Mouse (Mus musculus): ENCODE measurements around the gene Cacnb4. TPM values are rescaled to one million over a fixed set of nuclear protein-coding genes. Genes with fewer than 3 reads are reported as not detected.

The Cacnb4 gene
- polyA plus RNA-seq, 1 experiment from 2014 or later = 1.1 TPM

DNA sequence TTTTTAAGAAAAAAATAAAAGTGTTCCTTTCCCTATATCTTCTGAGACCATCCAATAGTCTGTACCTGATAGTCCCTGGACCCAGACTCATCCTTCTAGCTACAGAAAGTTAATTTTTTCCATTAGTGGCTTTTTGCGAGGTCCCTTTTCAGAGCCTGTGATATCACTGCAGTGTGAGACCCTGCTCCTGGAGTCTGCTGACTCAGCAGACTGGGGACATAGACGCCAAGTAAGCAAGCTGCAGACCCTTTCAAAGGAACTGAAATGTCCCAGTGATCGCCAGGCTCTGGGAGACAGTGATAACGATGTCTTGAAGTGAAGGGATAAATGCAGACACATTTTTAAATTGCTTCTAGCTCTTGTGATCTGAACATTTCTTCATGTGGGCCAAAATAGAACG, 230.0 kb downstream of the Cacnb4 start:
- Histone ChIP-seq H3K36me3 (ENCODE audit: inconsistent target) (no peaks in the 10 kb centered on the region), H3K27ac (no peak overlapping the region), H3K79me2 (ENCODE audit: inconsistent target) (no peaks in the 10 kb centered on the region), H3K4me3 (ENCODE audit: inconsistent target) (no peak overlapping the region)
- WGBS (ENCODE audit: missing documents) = 96% methylated on average over 5 of the region's 5 CpGs

DNA sequence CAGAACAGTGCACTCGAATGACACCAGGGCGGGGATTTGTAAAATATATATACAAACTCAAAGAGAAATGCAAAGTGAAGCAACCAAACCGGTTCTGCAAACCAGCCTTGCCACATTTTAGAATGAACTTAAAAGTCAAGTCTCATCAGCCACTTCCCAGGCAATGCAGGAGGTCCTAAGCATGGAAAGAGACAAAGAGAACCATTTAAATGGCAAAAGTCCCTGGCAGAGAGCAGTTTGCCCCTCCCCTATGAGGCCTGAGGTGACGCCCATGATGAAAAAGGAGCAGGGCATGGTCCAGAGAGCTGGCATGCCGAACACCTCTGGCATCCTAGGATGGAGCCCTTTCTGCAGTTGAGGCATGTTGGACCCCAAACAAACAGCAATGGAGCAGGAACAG, 234.5 kb downstream of the Cacnb4 start:
- Histone ChIP-seq H3K79me2 (ENCODE audit: inconsistent target) (no peaks in the 10 kb centered on the region), H3K36me3 (ENCODE audit: inconsistent target) (no peaks in the 10 kb centered on the region), H3K27ac (no peak overlapping the region), H3K4me3 (ENCODE audit: inconsistent target) (no peak overlapping the region)
- WGBS (ENCODE audit: missing documents) = 94% methylated on average over 5 of the region's 5 CpGs

- no peaks in the 10 kb centered on the region for H3K36me3 ChIP-seq (ENCODE audit: inconsistent target)
- WGBS (ENCODE audit: missing documents) = 88% methylated on average over 4 of the region's 4 CpGs
- no peak overlapping the region for H3K27ac ChIP-seq
- no peak overlapping the region for H3K4me3 ChIP-seq (ENCODE audit: inconsistent target)
- H3K79me2 ChIP-seq (ENCODE audit: inconsistent target) = no peaks in the 10 kb centered on the region
These were observed 236.1 kb downstream of the Cacnb4 start for GRCm38 (mm10) chr2:52440420-52441015.

GRCm38 (mm10) chr2:52438437-52438836, 238.2 kb downstream of the Cacnb4 start:
- no peak overlapping the region for H3K4me3 ChIP-seq (ENCODE audit: inconsistent target)
- H3K79me2 ChIP-seq (ENCODE audit: inconsistent target) = no peaks in the 10 kb centered on the region
- H3K27ac ChIP-seq = no peak overlapping the region
- H3K36me3 ChIP-seq (ENCODE audit: inconsistent target) = no peaks in the 10 kb centered on the region
- WGBS (ENCODE audit: missing documents) = 92% methylated on average over 4 of the region's 4 CpGs

DNA sequence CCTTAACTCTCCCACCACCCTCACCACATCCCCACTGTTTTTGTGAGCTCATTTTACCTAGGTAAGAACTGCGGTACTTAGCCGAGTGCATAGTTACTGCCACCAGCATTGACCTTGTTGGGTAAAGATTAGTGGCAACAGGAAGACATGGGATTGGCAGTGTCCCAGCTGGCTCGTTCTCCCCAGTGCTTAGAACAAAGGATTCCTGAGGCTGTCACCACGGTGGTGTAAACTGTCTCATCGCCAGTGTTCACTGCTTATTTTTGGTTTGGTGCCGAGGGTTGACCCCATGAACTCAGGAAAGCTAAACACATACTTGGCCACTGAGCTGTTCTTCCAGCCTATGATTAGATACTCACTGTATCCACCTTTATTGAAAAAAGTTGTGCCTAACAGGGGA, 238.6 kb downstream of the Cacnb4 start:
- no peak overlapping the region for H3K27ac ChIP-seq
- H3K36me3 ChIP-seq (ENCODE audit: inconsistent target) = no peaks in the 10 kb centered on the region
- no peaks in the 10 kb centered on the region for H3K79me2 ChIP-seq (ENCODE audit: inconsistent target)
- WGBS (ENCODE audit: missing documents) = 20% methylated on average over 6 of the region's 6 CpGs
- no peak overlapping the region for H3K4me3 ChIP-seq (ENCODE audit: inconsistent target)

GRCm38 (mm10) chr2:52435919-52436632, 240.6 kb downstream of the Cacnb4 start:
- Histone ChIP-seq H3K36me3 (ENCODE audit: inconsistent target) (no peaks in the 10 kb centered on the region), H3K79me2 (ENCODE audit: inconsistent target) (no peaks in the 10 kb centered on the region), H3K27ac (no peak overlapping the region), H3K4me3 (ENCODE audit: inconsistent target) (no peak overlapping the region)
- 93% methylated on average over 14 of the region's 14 CpGs for WGBS (ENCODE audit: missing documents)

- WGBS (ENCODE audit: missing documents) = 92% methylated on average over 6 of the region's 7 CpGs
- no peak overlapping the region for H3K27ac ChIP-seq
- H3K36me3 ChIP-seq (ENCODE audit: inconsistent target) = no peaks in the 10 kb centered on the region
- no peaks in the 10 kb centered on the region for H3K79me2 ChIP-seq (ENCODE audit: inconsistent target)
- no peak overlapping the region for H3K4me3 ChIP-seq (ENCODE audit: inconsistent target)
These were observed 243.3 kb downstream of the Cacnb4 start for GRCm38 (mm10) chr2:52433365-52433764.

DNA sequence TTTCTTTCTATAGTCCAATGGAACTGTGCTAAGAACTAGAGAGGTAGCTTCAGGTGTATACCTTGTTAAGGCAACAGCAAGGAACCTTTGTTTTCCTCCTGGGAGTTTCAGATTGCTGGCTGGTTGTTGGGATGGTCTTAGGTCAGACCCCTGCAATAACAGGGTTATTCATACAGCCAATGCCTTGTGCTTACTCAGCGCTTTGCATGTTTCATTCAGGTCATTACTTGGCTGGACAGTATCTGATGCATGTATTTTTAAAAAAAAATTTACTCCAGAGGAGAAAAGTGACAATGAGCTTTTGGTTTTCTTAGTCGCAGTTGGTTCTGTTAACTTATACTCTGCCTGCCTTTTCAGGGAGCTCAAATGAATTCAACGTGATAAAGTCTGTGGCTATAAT, 249.2 kb downstream of the Cacnb4 start:
- 92% methylated on average over 2 of the region's 3 CpGs for WGBS (ENCODE audit: missing documents)
- Histone ChIP-seq H3K79me2 (ENCODE audit: inconsistent target) (peaks cover 21% of the 10 kb centered on the region), H3K36me3 (ENCODE audit: inconsistent target) (no peaks in the 10 kb centered on the region), H3K4me3 (ENCODE audit: inconsistent target) (no peak overlapping the region), H3K27ac (no peak overlapping the region)

GRCm38 (mm10) chr2:52426041-52426440, 250.6 kb downstream of the Cacnb4 start:
- WGBS (ENCODE audit: missing documents) = 93% methylated on average over 3 of the region's 3 CpGs
- no peak overlapping the region for H3K4me3 ChIP-seq (ENCODE audit: inconsistent target)
- H3K36me3 ChIP-seq (ENCODE audit: inconsistent target) = no peaks in the 10 kb centered on the region
- H3K79me2 ChIP-seq (ENCODE audit: inconsistent target) = peaks cover 34% of the 10 kb centered on the region
- H3K27ac ChIP-seq = no peak overlapping the region

DNA sequence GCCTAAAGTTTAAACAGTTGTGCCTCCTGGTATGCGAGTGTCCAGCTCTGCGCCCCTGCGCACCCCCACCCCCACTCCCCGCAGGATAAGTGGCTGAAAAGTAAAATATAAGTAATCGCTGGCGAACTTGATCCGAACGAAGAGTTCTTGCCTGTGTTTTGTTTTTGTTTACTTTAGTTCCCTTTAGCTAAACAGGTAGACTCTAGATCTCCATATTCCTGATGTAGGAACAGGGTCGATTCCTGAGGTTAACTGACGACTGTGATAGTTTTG, 251.2 kb downstream of the Cacnb4 start:
- Histone ChIP-seq H3K36me3 (ENCODE audit: inconsistent target) (no peaks in the 10 kb centered on the region), H3K27ac (0 out of 2 replicates have a peak overlapping the region, but pooled peaks have one; percentile 32), H3K79me2 (ENCODE audit: inconsistent target) (peaks cover 40% of the 10 kb centered on the region), H3K4me3 (ENCODE audit: inconsistent target) (peak overlapping the region; percentile 55)
- WGBS (ENCODE audit: missing documents) = 27% methylated on average over 10 of the region's 10 CpGs

DNA sequence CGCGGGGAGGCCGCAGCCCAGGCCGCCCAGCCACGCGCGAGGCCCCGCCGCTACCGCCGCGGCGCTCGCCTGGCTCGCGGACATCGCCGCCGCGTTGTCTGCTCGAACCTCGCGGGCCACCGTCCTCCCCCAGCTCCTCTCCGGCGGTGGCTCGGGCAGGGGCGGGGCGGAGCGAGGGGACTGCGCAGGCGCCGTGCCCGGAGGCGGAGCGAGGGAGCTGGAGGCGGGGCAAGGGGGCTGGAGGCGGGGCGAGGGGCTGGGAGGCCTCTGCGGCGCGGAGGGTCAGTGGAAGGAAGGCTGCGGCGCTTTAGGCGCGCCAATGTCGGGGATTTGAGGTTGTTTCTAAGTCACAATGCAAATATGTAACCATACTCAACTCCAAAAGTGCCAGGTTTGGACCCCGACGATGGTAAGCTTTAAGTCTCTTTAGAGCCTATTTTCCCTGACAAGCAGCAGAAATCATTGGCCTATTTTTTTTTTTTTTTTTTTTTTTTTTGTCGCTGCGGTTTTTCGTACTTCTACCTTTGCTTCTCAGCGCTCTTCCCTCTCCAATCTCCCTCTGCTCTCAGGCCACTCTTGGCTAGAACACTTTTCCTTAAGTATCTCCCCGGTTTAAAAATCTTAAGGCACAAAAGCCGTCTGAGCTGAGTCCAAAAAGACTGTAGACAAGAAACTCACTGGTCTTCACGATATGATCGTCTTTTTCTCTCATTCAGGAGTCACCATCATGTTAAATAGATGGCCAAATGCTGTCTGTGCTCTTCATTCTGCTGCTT, 251.7 kb downstream of the Cacnb4 start, which contains the start of gene Arl5a:
TSS of gene Arl5a (minus strand) at position 155 of the 776 bp plus-strand sequence.
- Histone ChIP-seq H3K27ac (peak within 1 kb of the TSS; percentile 32), H3K4me3 (ENCODE audit: inconsistent target) (peak within 1 kb of the TSS; percentile 59), H3K36me3 (ENCODE audit: inconsistent target) (no peaks in the 10 kb centered on the region), H3K79me2 (ENCODE audit: inconsistent target) (peaks cover 45% of the 10 kb centered on the region)
- WGBS (ENCODE audit: missing documents) = 0% methylated on average over 52 of the region's 57 CpGs

DNA sequence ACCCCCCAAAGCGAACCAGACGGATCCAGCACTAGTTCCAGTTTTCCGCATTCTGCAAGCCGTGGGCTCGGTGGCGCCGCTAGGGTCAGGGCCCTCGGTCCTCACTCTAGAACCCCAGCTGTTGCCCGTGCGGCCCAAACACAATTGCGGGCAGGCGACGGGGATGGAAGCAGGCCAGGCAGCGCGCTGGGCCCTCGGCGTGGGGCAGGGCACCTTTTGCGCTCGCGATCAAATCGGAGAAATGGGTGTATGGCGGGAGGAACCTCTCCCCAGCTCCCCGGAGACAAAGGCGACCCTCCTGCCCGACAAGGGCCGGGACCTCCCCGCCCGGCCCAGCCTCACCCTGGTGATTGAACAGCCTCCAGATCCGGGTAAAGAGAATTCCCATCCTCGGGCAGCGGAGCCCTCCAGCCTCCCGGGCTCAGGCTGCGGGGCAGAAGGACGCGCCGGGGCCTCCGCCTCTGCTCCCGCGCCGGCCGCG, 252.3 kb downstream of the Cacnb4 start:
- Histone ChIP-seq H3K36me3 (ENCODE audit: inconsistent target) (no peaks in the 10 kb centered on the region), H3K79me2 (ENCODE audit: inconsistent target) (peaks cover 52% of the 10 kb centered on the region), H3K4me3 (ENCODE audit: inconsistent target) (peak overlapping the region; percentile 59), H3K27ac (0 out of 2 replicates have a peak overlapping the region, but pooled peaks have one; percentile 21)
- WGBS (ENCODE audit: missing documents) = 1% methylated on average over 39 of the region's 42 CpGs

DNA sequence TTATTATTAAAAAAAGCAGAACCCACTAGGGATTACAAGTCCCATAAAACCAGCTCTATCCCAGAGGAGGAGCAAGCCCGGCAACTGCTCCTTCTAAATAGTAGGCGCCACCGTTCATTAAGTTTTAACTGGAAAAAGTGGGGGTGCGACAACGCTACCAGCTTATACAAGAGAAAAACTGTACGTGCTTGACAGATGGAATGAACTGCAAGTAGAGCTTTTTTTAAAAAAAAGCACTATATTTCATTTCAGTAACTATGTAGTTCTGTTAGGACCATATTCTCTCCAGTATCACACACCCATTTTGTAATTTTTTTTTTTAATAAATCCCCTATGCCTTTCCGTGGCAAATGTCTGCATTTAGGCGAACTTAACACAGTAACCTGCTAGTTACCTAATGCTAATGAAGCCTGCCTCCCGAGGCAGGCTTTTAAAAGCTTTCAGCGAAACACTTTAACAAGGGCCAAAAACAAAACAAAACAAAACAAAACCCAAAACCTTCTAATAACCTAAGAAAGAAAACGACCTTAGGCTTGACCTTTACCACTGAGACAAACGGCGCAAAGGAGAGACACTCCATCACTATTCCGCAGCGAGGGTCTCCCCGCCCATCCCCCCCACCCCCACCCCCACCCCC, 252.9 kb downstream of the Cacnb4 start:
- H3K36me3 ChIP-seq (ENCODE audit: inconsistent target) = no peaks in the 10 kb centered on the region
- WGBS (ENCODE audit: missing documents) = 12% methylated on average over 11 of the region's 16 CpGs
- peak overlapping the region; percentile 21; the same call in 1 of the 2 replicates for H3K27ac ChIP-seq
- peak overlapping the region; percentile 59 for H3K4me3 ChIP-seq (ENCODE audit: inconsistent target)
- H3K79me2 ChIP-seq (ENCODE audit: inconsistent target) = peaks cover 57% of the 10 kb centered on the region

- H3K79me2 ChIP-seq (ENCODE audit: inconsistent target) = peaks cover 64% of the 10 kb centered on the region
- 0 out of 2 replicates have a peak overlapping the region, but pooled peaks have one; percentile 21 for H3K27ac ChIP-seq
- peak overlapping the region; percentile 59 for H3K4me3 ChIP-seq (ENCODE audit: inconsistent target)
- no peaks in the 10 kb centered on the region for H3K36me3 ChIP-seq (ENCODE audit: inconsistent target)
- WGBS (ENCODE audit: missing documents) = 51% methylated on average over 8 of the region's 8 CpGs
These were observed 253.6 kb downstream of the Cacnb4 start for GRCm38 (mm10) chr2:52422871-52423610.
